Comparison of ENCODE assay signal across 11 mouse cellular contexts in genomic region chr16:43708335-43709061, GRCm38 (mm10). TPM values are rescaled to one million over a fixed set of nuclear protein-coding genes. Genes with fewer than 3 reads are reported as not detected.
DNase-seq lines count a peak whose midpoint lies in the region; ATAC-seq and TF ChIP-seq lines count a peak whose summit lies in the region.
"Had no signal": no experiment of that assay in that cellular context is flagged by ENCODE, and none has a peak within 500 bp of the region (broad histone marks: within the 10 kb centered on the region; RNA-seq: fewer than 3 reads in every experiment).

No protein-coding gene starts in this region.

- intact Hi-C loops in left cerebral cortex, adult 2 months (cut with DNase I), result no loop called here

- ATAC-seq in heart, embryonic 15.5 days (replicated peaks; ENCODE audit: insufficient number of reproducible peaks, insufficient read depth, low FRiP score, low read depth), result no peak
- ATAC-seq in midbrain, embryonic 14.5 days (ENCODE audit: low FRiP score, low TSS enrichment), result peak; percentile 25; the same call in 1 of the 2 replicates
- ATAC-seq: intestine, postnatal 0 days had no signal

- no peaks in the 10 kb centered on the region for H3K9me3 ChIP-seq in heart, embryonic 15.5 days (replicated peaks)
- no peaks in the 10 kb centered on the region for H3K9me3 ChIP-seq in midbrain, embryonic 14.5 days (ENCODE audit: control insufficient read depth, low read length)

- no peak for TF ChIP-seq POLR2A in bone marrow, adult 2 months (IDR thresholded peaks at IDR 0.05; ENCODE audit: borderline replicate concordance, control insufficient read depth, low read depth, low read length)

- peaks cover 17% of the 10 kb centered on the region for H3K4me1 ChIP-seq in heart, embryonic 15.5 days (replicated peaks)
- H3K4me1 ChIP-seq in bone marrow, adult 2 months (ENCODE audit: control insufficient read depth, insufficient read depth, low read length), result no peaks in the 10 kb centered on the region; the same call in 1 of the 2 replicates
- peaks cover 11% of the 10 kb centered on the region; the same call in 1 of the 2 replicates for H3K4me1 ChIP-seq in midbrain, embryonic 14.5 days (ENCODE audit: control insufficient read depth, insufficient read depth, low read length)

- no peak for TF ChIP-seq CTCF in bone marrow, adult 2 months (IDR thresholded peaks at IDR 0.05; ENCODE audit: control insufficient read depth, insufficient read depth, low read length)
- no peak for TF ChIP-seq CTCF in left cerebral cortex, adult 2 months (IDR thresholded peaks at IDR 0.05)

- H3K9ac ChIP-seq in heart, embryonic 15.5 days, result 0 out of 2 replicates have a peak overlapping the region, but pooled peaks have one; percentile 33
- 0 out of 2 replicates have a peak overlapping the region, but pooled peaks have one; percentile 4 for H3K9ac ChIP-seq in midbrain, embryonic 14.5 days (replicated peaks; ENCODE audit: low read length)

- no peaks in the 10 kb centered on the region for H3K36me3 ChIP-seq in heart, embryonic 15.5 days
- no peaks in the 10 kb centered on the region for H3K36me3 ChIP-seq in midbrain, embryonic 14.5 days (ENCODE audit: control insufficient read depth, insufficient read depth, low read length)

- 49% methylated on average over 13 of the region's 13 CpGs for WGBS in heart, embryonic 15.5 days
- 63% methylated on average over 13 of the region's 13 CpGs for WGBS in bone marrow, adult 2 months
- 52% methylated on average over 13 of the region's 13 CpGs for WGBS in midbrain, embryonic 14.5 days

- peak overlapping the region; percentile 62 for H3K4me2 ChIP-seq in heart, embryonic 15.5 days
- peak overlapping the region; percentile 41 for H3K4me2 ChIP-seq in midbrain, embryonic 14.5 days (ENCODE audit: low read length)

- H3K27ac ChIP-seq in heart, embryonic 15.5 days, result no peak overlapping the region
- peak overlapping the region; percentile 8 for H3K27ac ChIP-seq in bone marrow, adult 2 months (ENCODE audit: control insufficient read depth, insufficient read depth, low read depth, low read length, poor library complexity)
- peak overlapping the region; percentile 64 for H3K27ac ChIP-seq in midbrain, embryonic 14.5 days (replicated peaks; ENCODE audit: low read depth, low read length)
- no peak overlapping the region for H3K27ac ChIP-seq in left cerebral cortex, adult 2 months

- H3K4me3 ChIP-seq in heart, embryonic 15.5 days, result peak overlapping the region; percentile 23
- H3K4me3 ChIP-seq in bone marrow, adult 2 months (replicated peaks; ENCODE audit: control insufficient read depth, low read depth, low read length), result no peak overlapping the region
- peak overlapping the region; percentile 7; the same call in 1 of the 2 replicates for H3K4me3 ChIP-seq in midbrain, embryonic 14.5 days (replicated peaks; ENCODE audit: low read depth, low read length)
- no peak overlapping the region for H3K4me3 ChIP-seq in left cerebral cortex, adult 2 months

- DNase-seq in heart, postnatal 4 days, result no peak
- peak; percentile 56 for DNase-seq in CD4-positive helper T cell, adult 2 months (ENCODE audit: low read depth, low spot score)
- DNase-seq in midbrain, embryonic 14.5 days, result peak; percentile 54
- DNase-seq in urinary bladder, postnatal 14 days (ENCODE audit: low spot score), result no peak
- DNase-seq in left cerebral cortex, adult 2 months (ENCODE audit: extremely low spot score in 1 of 2, low spot score in 2 of 2), result no peak
- DNase-seq in right cerebral cortex, postnatal 10 days (ENCODE audit: low spot score in 2 of 2), result no peak

- H3K27me3 ChIP-seq in heart, embryonic 15.5 days, result no peaks in the 10 kb centered on the region
- no peaks in the 10 kb centered on the region for H3K27me3 ChIP-seq in midbrain, embryonic 14.5 days (ENCODE audit: control insufficient read depth, insufficient read depth, low read length)

RNA-seq across cellular contexts. Expression of gene Tigit, which starts 44.6 kb away (rescaled TPM):
- polyA plus RNA-seq in heart, embryonic 15.5 days (2015; fragmentation: Nextera tagmentation; extraction: Ambion mirVana), result not detected in 2 replicates
- total RNA-seq in heart, postnatal 4 days (2021), result not detected
- not detected in 2 replicates for polyA plus RNA-seq in bone marrow, adult 2 months (2011; ENCODE audit: insufficient read depth, insufficient read length, low replicate concordance, missing spikeins)
- polyA plus RNA-seq in midbrain, embryonic 14.5 days (2014; fragmentation: Nextera tagmentation; extraction: Ambion mirVana), result not detected in 2 replicates
- total RNA-seq in left cerebral cortex, adult 2 months (2021), result not detected
- polyA plus RNA-seq: intestine, postnatal 0 days; limb, embryonic 14.5 days; stomach, embryonic 14.5 days had no signal

RNA-seq across cellular contexts. Expression of gene Drd3, which starts 45.3 kb away (rescaled TPM):
- not detected in 2 replicates for polyA plus RNA-seq in heart, embryonic 15.5 days (2015; fragmentation: Nextera tagmentation; extraction: Ambion mirVana)
- not detected for total RNA-seq in heart, postnatal 4 days (2021)
- not detected in 2 replicates for polyA plus RNA-seq in bone marrow, adult 2 months (2011; ENCODE audit: insufficient read depth, insufficient read length, low replicate concordance, missing spikeins)
- polyA plus RNA-seq in midbrain, embryonic 14.5 days (2014; fragmentation: Nextera tagmentation; extraction: Ambion mirVana), result not detected in 2 replicates
- 1 to 10 TPM in 1 of 2 experiments, under 1 TPM in 1; 0.32 to 1.7 TPM for total RNA-seq in left cerebral cortex, adult 2 months (2021)
- polyA plus RNA-seq: intestine, postnatal 0 days; limb, embryonic 14.5 days; stomach, embryonic 14.5 days had no signal

Comparison
In these comparisons a context has a peak if more than half of its experiments do, and no peak if none do; other contexts are left out.
1. H3K27ac ChIP-seq: peak in bone marrow, adult 2 months (single experiment) and midbrain, embryonic 14.5 days (single experiment); none in heart, embryonic 15.5 days (single experiment) and left cerebral cortex, adult 2 months (single experiment).
2. H3K4me3 ChIP-seq: peak in heart, embryonic 15.5 days (single experiment) and midbrain, embryonic 14.5 days (single experiment); none in bone marrow, adult 2 months (single experiment) and left cerebral cortex, adult 2 months (single experiment).
3. DNase-seq: peak in CD4-positive helper T cell, adult 2 months (single experiment) and midbrain, embryonic 14.5 days (single experiment); none in heart, postnatal 4 days (single experiment), urinary bladder, postnatal 14 days (single experiment), left cerebral cortex, adult 2 months (0 of 2) and right cerebral cortex, postnatal 10 days (0 of 2).